Mouse (Mus musculus) testis, adult 2 months (tissue): ENCODE data around the gene Nolc1.

Source experiments
- CTCF ChIP-seq: fragments of 200-500 bp; IDR thresholded peaks from 2 replicates; pipeline ENCODE4 v1.5.1; 2012; ENCODE audit warnings: low read depth, mild to moderate bottlenecking, inconsistent platforms, low read length, moderate library complexity; ENCODE audit not compliant: control insufficient read depth, insufficient read depth, insufficient replicate concordance
- POLR2A ChIP-seq: fragments of 200-500 bp; IDR thresholded peaks from 2 replicates; pipeline ENCODE4 v1.6.1; 2012; ENCODE audit warnings: low read depth, mild to moderate bottlenecking, inconsistent platforms, low read length, moderate library complexity; ENCODE audit not compliant: control insufficient read depth

GRCm38 (mm10) chr19:46032731-46033510 is 42.7 kb upstream of the Nolc1 start:
- TF ChIP-seq CTCF, result no peak
- no peak for TF ChIP-seq POLR2A
